Mouse (Mus musculus) urinary bladder, postnatal 4 days (tissue): ENCODE results near the gene Zfp949.
A peak's percentile ranks its signal among the peaks of the same experiment; 100 is the strongest.
"Not testable (repeated sequence)": the region's sequence is repeated elsewhere in the genome, so short reads cannot be mapped to it uniquely, and the experiment has no call there.

ENCODE experiments used
- DNase-seq, 2 experiments: peaks; one replicate each; pipeline ENCODE4 v3.0.0; 2021 to 2022; ENCODE audit warnings: low spot score in 2 of 2

Gene Zfp949

DNA sequence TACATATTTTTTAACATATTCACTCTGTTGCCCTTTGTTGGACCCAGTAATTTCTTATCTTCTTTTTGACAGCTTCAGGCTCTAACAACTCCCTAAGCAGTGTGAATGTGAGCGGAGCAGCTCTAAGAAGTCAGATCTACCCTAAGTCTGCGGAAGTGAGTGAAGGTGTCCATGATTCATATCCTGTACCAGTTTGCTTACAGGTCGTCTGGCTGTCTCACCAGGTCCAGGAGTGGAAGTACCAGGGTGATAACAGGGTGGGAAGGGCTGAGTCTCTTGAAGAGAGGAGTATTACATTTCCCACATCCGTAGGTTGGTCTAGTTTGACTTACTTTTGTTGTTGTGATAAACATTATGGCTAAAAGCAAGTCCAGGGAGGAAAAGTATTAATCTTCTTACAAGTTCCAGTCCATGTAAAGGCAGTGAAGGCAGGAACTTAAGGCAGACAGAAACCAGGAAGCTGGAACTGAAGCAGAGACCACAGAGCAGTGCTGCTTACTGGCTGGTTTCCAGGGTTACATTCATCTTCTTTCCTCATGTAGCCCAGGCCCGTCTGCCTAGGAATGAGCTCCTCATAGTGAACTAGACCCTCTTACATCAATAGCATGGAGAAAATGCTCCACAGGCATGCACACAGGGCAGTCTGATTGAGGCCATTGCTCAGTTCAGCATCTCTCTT, 8.1 kb upstream of the Zfp949 start:
- no peak for DNase-seq

DNA sequence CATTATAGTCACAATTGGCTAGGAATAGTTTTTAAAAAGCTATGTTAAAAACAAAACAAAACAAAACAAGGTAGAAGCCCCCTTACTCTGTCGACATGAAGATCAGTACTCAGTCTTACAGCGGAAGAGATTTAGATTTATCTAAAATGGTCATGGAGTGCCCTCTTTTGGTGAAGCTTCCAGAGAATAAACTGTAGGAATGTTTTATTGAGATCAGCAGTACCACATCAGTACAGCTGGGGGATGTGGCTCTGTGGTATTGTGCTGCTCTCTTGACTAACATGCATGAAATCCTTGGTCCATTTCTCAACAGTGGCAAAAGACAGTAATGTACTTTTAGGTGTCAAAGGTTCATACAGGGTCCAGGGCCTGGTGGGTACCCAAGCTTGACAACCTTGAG, 5.0 kb upstream of the Zfp949 start:
- no peak for DNase-seq

DNA sequence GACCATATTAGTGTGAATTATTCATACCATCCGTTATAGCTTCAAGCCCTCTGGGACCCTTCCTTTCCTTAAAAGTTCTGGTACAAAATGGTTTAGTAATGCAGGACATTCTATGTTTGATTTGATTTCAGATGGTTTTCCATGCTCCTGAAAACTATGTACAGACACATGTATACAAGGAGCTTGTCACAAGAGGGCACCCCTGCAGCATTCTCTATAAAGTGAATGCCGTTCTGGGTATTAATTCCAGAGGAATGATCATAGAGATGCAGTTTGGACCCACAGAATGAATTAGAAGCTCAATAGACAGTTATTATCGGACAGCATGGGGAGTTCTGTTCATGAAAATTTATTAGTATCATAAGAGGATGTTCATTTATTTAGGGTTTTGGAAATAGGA, 2.3 kb upstream of the Zfp949 start:
- DNase-seq = no peak

DNA sequence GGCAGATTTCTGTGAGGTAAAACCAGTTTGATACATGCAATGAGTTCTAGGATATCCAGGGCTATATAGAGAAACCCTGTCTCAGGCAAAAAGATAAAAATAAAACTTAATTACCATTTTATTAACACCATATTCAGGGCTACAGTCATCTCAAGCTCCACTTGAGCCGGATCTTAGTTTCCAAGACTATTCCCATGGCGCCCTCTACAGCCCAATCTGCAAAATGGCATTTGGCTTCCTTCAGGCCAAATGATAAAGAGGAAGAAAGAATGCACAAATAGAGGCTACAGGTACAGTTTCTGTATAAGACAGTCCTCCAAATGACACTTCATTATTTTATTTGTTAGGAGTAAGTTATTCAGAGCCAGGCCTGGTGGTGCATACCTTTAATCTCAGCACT, 1.7 kb upstream of the Zfp949 start:
- no peak for DNase-seq

DNA sequence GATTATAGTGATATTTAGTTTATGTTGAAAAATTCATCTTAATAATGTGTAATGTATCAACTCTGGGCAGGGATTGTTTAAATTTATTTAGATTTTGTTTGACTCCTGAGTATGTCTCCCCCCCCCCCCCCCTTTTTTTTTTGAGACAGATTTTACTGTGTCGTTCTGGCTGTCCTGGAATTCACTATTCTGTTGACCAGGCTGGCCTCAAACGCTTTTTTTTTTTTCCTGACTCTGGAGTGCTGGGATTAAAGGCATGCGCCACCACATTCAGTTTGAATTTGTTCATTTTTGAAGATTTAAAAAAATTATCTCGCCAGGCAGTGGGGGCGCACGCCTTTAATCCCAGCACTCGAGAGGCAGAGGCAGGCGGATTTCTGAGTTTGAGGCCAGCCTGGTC, 1.2 kb upstream of the Zfp949 start:
- DNase-seq = no peak

DNA sequence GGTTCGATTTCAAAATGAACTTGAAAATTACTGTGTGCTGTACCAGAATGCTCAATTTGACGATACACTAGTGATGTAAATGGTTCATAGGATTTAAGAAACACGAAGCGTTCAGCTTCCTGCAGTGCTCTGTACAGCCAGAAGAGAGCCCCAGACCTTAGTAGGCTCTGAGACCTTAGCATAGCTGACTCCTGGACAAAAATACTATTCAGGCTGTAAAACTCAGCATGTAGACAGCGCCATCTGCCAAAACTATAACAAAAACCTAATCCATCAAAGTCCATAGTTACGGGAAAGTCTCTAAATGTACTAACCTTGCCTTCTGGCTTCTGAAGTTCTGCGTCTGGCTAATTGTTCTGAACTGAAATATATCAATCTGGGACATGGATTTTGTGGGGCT, 550 bp upstream of the Zfp949 start:
- DNase-seq = no peak

DNA sequence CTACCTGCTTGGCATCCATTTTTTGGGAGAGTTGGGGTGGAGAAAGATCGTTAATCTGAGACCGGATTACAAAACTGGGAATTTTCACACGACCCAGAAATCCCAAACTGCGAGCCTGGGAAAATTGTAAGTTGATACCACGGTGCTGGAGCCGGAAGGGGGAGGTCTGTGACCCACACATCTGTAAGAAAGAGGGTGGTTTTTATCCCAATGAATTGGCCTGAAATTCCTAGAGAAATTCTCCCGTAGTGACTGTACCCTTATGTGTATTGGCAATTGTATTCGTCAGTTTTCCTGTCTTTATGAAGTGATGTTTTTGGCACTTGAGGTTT, 760 bp downstream of the Zfp949 start:
- no peak for DNase-seq

DNA sequence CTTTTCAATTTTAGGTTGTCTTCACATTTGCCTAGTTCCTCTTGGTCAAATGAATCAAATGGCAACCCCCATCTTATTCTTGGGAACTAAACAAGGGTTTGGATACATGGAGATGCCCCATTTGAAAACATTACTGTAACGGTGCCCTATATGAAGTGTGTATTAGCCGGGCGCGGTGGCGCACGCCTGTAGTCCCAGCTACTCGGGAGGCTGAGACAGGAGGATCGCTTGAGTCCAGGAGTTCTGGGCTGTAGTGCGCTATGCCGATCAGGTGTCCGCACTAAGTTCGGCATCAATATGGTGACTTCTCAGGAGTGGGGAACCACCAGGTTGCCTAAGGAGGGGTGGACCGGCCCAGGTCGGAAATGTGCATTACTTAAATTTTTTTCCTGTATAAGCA, 5.3 kb downstream of the Zfp949 start:
- DNase-seq = no peak

DNA sequence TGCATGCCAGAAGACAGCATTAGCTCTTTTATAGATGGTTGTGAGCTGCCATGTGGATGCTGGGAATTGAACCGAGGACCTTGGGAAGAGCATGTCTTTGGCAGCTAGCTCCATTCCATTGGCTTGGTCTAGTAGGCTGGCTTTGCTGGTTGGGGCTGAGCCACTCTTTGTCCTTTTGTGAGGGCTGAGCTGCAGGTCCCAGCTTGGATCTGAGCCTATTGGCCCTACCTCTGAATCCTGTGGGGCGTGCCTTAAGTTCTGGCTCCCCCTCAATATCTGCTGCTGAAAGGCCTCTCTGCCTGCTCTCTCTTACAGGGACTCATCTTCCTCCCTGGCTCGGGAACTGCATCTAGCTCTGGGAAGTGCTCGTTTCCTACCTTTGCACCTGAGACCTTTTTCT, 10.3 kb downstream of the Zfp949 start:
- DNase-seq = no peak

DNA sequence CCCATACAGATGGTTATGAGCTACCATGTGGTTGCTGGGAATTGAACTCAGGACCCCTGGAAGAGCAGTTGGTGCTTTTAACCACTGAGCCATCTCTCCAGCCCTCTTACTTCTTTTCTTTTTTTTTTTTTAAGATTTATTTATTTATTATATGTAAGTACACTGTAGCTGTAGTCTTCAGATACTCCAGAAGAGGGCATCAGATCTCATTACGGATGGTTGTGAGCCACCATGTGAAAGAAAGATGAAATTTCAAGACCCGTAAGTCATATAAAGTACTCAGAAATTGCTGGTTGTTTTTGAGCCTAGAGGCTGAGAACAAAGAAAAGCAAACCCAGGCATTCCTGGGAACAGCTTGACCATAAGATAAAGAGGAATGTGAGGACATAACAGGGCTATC, 13.7 kb downstream of the Zfp949 start:
- not testable (repeated sequence) for DNase-seq

DNA sequence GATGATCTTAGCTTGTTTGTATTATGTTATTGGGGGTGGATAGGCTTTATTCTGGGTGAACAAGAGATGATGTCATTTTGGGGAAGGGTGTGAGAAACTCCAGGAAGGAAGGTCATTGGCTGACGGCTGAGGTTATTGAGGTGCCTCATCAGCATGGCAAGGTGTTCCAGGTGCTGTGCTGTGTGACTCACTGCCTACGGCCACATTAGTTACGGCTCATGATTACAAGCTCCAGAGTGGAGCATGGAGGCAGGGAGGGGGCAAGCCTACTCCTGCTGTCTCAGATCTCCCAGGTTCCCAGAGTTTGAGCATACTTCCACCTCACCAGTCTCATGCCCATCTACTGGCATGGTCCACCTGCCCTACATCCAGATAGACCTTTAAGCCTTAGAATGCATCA, 22.7 kb downstream of the Zfp949 start:
- not testable (repeated sequence) for DNase-seq

DNA sequence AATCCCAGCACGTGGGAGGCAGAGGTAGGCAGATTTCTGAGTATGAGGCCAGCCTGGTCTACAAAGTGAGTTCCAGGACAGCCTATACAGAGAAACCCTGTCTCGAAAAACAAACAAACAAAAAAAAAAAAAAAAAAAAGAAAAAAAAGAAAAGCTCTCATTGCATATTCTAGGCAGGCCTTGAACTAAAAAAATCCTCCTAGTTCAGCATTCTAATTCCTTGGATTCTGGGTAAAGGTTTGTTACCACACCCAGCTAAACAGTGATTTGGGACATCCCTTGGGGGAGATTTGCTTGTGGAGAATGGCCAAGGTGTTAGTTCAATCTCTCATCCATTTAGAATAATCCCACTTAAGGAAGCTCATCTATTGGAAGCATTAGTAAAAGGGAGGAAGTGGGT, 32.8 kb downstream of the Zfp949 start, which contains the start of gene Trim43a:
Gene Trim43a (plus strand): TSS at position 301 of the 400 bp plus-strand sequence.
- DNase-seq = not testable (repeated sequence)

DNA sequence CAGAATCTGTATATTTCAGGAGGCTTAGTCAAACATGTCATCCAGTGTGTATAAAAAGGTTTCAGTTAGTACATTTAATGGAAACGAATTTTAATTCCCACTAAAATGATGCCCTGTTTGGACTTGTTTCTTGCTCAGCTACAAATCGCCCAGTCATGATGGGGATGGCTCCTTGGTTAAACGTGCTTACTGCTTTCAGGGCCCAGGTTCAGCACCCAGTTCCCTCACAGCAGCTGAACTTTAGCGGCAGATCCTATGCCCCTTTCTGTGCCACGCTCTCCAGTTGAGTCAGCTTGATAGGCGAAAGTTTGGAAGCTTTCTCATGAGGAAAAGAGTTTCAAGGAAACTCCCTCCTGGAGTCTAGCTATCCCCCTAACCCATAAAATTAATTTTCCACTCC, 45.9 kb downstream of the Zfp949 start:
- DNase-seq = not testable (repeated sequence)

DNA sequence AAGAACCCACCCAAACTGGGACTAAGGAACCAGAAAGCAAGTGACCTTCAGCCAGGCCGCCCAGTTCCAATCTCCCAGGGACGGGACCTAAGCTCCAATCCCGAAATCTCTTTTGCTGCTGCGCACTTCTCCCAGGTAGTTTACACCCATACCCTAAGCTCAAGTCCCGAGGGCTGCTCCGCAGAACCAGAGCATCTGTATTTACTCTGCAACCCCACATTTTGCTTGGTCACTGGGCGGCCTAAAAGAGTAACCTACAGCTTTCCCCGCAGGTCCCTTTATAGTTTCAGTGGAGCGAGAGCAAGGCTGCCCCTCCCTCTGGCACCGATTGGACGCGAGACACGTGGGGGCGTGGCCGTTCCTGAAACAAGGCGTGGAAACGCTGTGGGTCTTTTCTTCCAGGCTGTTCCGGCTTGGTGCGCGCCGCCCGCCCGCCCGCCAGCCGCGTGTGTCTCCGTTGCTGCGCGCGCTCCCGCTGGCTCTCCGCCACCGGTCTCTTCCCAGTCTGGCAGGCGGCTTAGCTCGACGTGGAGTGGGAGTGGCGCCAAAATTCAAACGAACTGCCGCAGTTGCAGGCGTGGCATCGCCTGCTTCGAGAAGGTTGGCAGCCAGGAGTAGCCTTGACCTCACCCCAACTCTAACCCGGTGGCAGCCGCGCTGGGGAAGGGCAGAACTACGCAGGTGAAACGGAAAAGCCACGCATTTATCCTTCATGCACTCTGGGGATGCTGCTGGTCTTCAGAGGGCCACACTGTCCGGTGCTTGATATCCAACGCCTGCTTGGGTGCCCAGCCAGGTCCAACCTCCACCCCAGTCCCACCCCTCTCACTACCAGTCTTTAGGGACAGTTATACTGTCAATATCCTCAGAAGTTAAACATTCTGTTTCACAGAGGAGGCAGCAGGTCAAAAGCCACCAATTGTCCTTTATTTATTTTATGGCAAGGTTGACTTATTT, 51.7 kb downstream of the Zfp949 start:
- peak; percentile 99 for DNase-seq
